Mouse (Mus musculus): ENCODE measurements around the gene Prpf38b. TPM values are rescaled to one million over a fixed set of nuclear protein-coding genes. Genes with fewer than 3 reads are reported as not detected.
A peak's percentile ranks its signal among the peaks of the same experiment; 100 is the strongest.

The Prpf38b gene
- polyA plus RNA-seq, 1 experiment from 2014 or later, result 69.6 TPM

DNA sequence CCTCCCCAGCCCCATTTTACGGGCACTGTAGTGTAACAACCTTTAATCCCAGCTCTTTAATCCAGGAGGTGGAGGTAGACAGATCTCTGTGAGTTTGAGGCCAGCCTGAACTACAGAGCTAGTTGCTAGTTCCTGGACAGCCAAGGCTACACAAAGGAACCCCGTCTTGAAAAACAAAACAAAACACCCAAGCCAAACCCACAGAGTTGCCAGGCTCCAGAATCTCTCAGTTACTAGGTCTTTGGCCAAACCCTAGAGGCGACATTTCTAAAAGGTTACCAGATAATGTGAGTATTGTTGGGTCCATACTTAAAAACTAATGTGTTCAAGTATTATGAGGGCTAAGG is 54.4 kb downstream of the Prpf38b start:
- Histone ChIP-seq H3K27ac (ENCODE audit: low read length) (no peak overlapping the region), H3K4me1 (replicated peaks; ENCODE audit: control insufficient read depth, insufficient read depth, low read length) (peaks cover 35% of the 10 kb centered on the region), H3K9ac (ENCODE audit: low read length) (no peak overlapping the region), H3K9me3 (ENCODE audit: control insufficient read depth, low read length) (no peaks in the 10 kb centered on the region), H3K36me3 (ENCODE audit: control insufficient read depth, insufficient read depth, low read length) (no peaks in the 10 kb centered on the region), H3K4me2 (ENCODE audit: low read depth, low read length) (no peak overlapping the region), H3K4me3 (ENCODE audit: low read length) (no peak overlapping the region), H3K27me3 (ENCODE audit: control insufficient read depth, insufficient read depth, low read depth, low read length) (no peaks in the 10 kb centered on the region)
- 49% methylated on average over 3 of the region's 3 CpGs for WGBS
- ATAC-seq (ENCODE audit: low read depth), result no peak

DNA sequence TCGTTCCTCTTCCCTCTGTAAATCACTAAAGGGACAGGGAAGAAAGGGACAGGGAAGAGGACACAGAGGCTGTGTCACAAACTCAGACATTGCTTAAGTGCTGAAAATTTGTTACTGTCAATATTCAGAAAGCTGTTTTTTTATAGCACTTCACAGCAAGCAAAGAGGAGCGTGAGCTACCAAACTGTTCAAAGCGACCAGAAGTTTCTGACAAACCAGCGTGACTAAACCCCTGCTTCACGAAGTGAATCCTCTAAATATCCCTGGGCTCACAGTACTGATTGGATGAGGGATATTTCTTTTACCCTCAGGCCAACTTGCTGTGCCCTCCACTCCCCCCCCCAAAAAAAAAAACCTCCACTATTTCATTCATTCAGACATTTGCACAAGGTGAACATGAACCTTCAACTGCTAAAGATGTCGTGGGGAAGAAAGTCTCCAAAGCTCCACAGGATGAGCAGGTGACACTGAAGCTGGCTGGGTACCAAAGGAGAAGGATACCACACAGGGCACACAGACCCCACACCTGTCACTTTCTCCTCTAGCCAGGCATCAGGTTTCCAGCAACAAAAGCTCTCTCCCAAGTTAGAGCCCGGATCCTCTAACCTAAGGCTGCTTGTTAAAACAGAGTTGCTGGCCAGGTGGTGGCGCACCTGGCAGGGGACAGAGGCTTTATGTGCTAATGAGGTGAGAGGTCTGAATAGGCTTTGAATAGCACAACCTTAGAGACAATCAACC is 55.0 kb downstream of the Prpf38b start:
- H3K4me2 ChIP-seq (ENCODE audit: low read depth, low read length), result no peak overlapping the region
- no peak overlapping the region for H3K9ac ChIP-seq (ENCODE audit: low read length)
- ATAC-seq (ENCODE audit: low read depth), result no peak
- no peaks in the 10 kb centered on the region for H3K9me3 ChIP-seq (ENCODE audit: control insufficient read depth, low read length)
- no peaks in the 10 kb centered on the region for H3K36me3 ChIP-seq (ENCODE audit: control insufficient read depth, insufficient read depth, low read length)
- peak overlapping the region; percentile 42 for H3K27ac ChIP-seq (ENCODE audit: low read length)
- H3K4me3 ChIP-seq (ENCODE audit: low read length), result no peak overlapping the region
- WGBS, result 51% methylated on average over 8 of the region's 8 CpGs
- no peaks in the 10 kb centered on the region for H3K27me3 ChIP-seq (ENCODE audit: control insufficient read depth, insufficient read depth, low read depth, low read length)
- H3K4me1 ChIP-seq (replicated peaks; ENCODE audit: control insufficient read depth, insufficient read depth, low read length), result peaks cover 35% of the 10 kb centered on the region

GRCm38 (mm10) chr3:108855864-108856263 is 55.7 kb downstream of the Prpf38b start:
- WGBS, result 34% methylated on average over 10 of the region's 10 CpGs
- H3K27ac ChIP-seq (ENCODE audit: low read length), result peak overlapping the region; percentile 42
- ATAC-seq (ENCODE audit: low read depth), result peak; percentile 44

GRCm38 (mm10) chr3:108855371-108855770 is 56.2 kb downstream of the Prpf38b start:
- Histone ChIP-seq H3K27me3 (ENCODE audit: control insufficient read depth, insufficient read depth, low read depth, low read length) (no peaks in the 10 kb centered on the region), H3K4me2 (ENCODE audit: low read depth, low read length) (no peak overlapping the region), H3K36me3 (ENCODE audit: control insufficient read depth, insufficient read depth, low read length) (no peaks in the 10 kb centered on the region), H3K4me1 (replicated peaks; ENCODE audit: control insufficient read depth, insufficient read depth, low read length) (peaks cover 39% of the 10 kb centered on the region), H3K9me3 (ENCODE audit: control insufficient read depth, low read length) (no peaks in the 10 kb centered on the region), H3K9ac (ENCODE audit: low read length) (no peak overlapping the region), H3K4me3 (ENCODE audit: low read length) (no peak overlapping the region), H3K27ac (ENCODE audit: low read length) (peak overlapping the region; percentile 42)
- peak; percentile 13; the same call in 1 of the 2 replicates for ATAC-seq (ENCODE audit: low read depth)
- WGBS, result 49% methylated on average over 12 of the region's 12 CpGs

More at GRCm38 (mm10) chr3:108855864-108856263, 55.7 kb downstream of the Prpf38b start:
- H3K4me3 ChIP-seq (ENCODE audit: low read length), result no peak overlapping the region
- H3K9ac ChIP-seq (ENCODE audit: low read length), result 0 out of 2 replicates have a peak overlapping the region, but pooled peaks have one; percentile 36
- peaks cover 35% of the 10 kb centered on the region for H3K4me1 ChIP-seq (replicated peaks; ENCODE audit: control insufficient read depth, insufficient read depth, low read length)
- no peaks in the 10 kb centered on the region for H3K9me3 ChIP-seq (ENCODE audit: control insufficient read depth, low read length)
- no peaks in the 10 kb centered on the region for H3K27me3 ChIP-seq (ENCODE audit: control insufficient read depth, insufficient read depth, low read depth, low read length)
- H3K4me2 ChIP-seq (ENCODE audit: low read depth, low read length), result no peak overlapping the region
- no peaks in the 10 kb centered on the region for H3K36me3 ChIP-seq (ENCODE audit: control insufficient read depth, insufficient read depth, low read length)

DNA sequence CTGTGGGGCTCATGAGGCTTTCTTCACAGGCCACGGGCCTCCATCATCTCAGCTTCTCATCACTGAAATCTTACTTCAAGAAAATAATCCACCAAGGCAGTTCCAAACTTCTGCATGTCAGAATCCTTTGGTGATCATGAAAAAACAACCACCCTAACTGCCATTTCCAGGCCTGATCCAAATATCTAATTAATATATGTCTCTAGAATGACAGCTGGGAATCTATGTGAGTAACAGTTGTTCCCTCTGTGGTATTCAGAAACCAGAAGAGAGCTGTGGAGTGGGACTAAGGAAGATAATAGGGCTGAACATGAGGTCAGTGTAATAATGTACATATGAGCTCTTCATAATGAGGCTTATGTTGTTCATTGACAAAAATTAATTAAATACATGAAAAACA is 58.3 kb downstream of the Prpf38b start:
- H3K36me3 ChIP-seq (ENCODE audit: control insufficient read depth, insufficient read depth, low read length), result no peaks in the 10 kb centered on the region
- 74% methylated on average over 1 of the region's 1 CpGs for WGBS
- H3K4me2 ChIP-seq (ENCODE audit: low read depth, low read length), result no peak overlapping the region
- H3K27ac ChIP-seq (ENCODE audit: low read length), result no peak overlapping the region
- peaks cover 30% of the 10 kb centered on the region for H3K4me1 ChIP-seq (replicated peaks; ENCODE audit: control insufficient read depth, insufficient read depth, low read length)
- ATAC-seq (ENCODE audit: low read depth), result no peak
- H3K9me3 ChIP-seq (ENCODE audit: control insufficient read depth, low read length), result no peaks in the 10 kb centered on the region
- H3K4me3 ChIP-seq (ENCODE audit: low read length), result no peak overlapping the region
- H3K27me3 ChIP-seq (ENCODE audit: control insufficient read depth, insufficient read depth, low read depth, low read length), result no peaks in the 10 kb centered on the region
- no peak overlapping the region for H3K9ac ChIP-seq (ENCODE audit: low read length)

Other genes with a start within 250 kb of the Prpf38b start
- 43.3 and 43.8 TPM in 2 replicates for gene Gpsm2, start 189.4 kb downstream of the Prpf38b start, polyA plus RNA-seq (2015; fragmentation: Nextera tagmentation; extraction: Ambion mirVana)
- not detected in 2 replicates for gene Aknad1, start 172.1 kb downstream of the Prpf38b start, polyA plus RNA-seq (2015; fragmentation: Nextera tagmentation; extraction: Ambion mirVana)
- 50.7 and 51.5 TPM in 2 replicates for gene Stxbp3, start 71.2 kb downstream of the Prpf38b start, polyA plus RNA-seq (2015; fragmentation: Nextera tagmentation; extraction: Ambion mirVana)
- 0.82 and 1.1 TPM in 2 replicates for gene Fndc7, start 21.7 kb downstream of the Prpf38b start, polyA plus RNA-seq (2015; fragmentation: Nextera tagmentation; extraction: Ambion mirVana)
- gene Henmt1, start 28.1 kb upstream of the Prpf38b start, polyA plus RNA-seq (2015; fragmentation: Nextera tagmentation; extraction: Ambion mirVana), result 0.33 and 0.43 TPM in 2 replicates
- not detected in 2 replicates for gene Gm9857, start 28.7 kb upstream of the Prpf38b start, polyA plus RNA-seq (2015; fragmentation: Nextera tagmentation; extraction: Ambion mirVana)
- 5.5 and 6.0 TPM in 2 replicates for gene Fam102b, start 115.9 kb upstream of the Prpf38b start, polyA plus RNA-seq (2015; fragmentation: Nextera tagmentation; extraction: Ambion mirVana)
- not detected in 2 replicates for gene Slc25a54, start 168.7 kb upstream of the Prpf38b start, polyA plus RNA-seq (2015; fragmentation: Nextera tagmentation; extraction: Ambion mirVana)
- 29.3 and 30.7 TPM in 2 replicates for gene Slc25a24, start 211.4 kb upstream of the Prpf38b start, polyA plus RNA-seq (2015; fragmentation: Nextera tagmentation; extraction: Ambion mirVana)